Mouse (Mus musculus) megakaryocyte, adult 5-6 weeks (primary cell): ENCODE measurements around the gene Vmn2r62. TPM values are rescaled to one million over a fixed set of nuclear protein-coding genes. Genes with fewer than 3 reads are reported as not detected.
"Not testable (repeated sequence)": the region's sequence is repeated elsewhere in the genome, so short reads cannot be mapped to it uniquely, and the experiment has no call there.

Source experiments
- ATAC-seq: 2 replicates; pipeline ENCODE4 v1.8.0; 2016; ENCODE audit warnings: mild to moderate bottlenecking, inconsistent platforms; ENCODE audit not compliant: poor library complexity, severe bottlenecking
- total RNA-seq, 2 experiments: library from RNA; stranded (forward) in 1 of 2; stranded (reverse) in 1 of 2; fragments of 153-499, 151-499 nt in 1 of 2; fragments of 221-1000, 200-1000 nt in 1 of 2; gene quantifications; 2 replicates each; pipeline versions ENCODE4 v1.2.3 to v1.2.4; 2015 to 2017

The Vmn2r62 gene
- total RNA-seq (2015) (not detected in 2 replicates), total RNA-seq (2017) (not detected in 2 replicates)

DNA sequence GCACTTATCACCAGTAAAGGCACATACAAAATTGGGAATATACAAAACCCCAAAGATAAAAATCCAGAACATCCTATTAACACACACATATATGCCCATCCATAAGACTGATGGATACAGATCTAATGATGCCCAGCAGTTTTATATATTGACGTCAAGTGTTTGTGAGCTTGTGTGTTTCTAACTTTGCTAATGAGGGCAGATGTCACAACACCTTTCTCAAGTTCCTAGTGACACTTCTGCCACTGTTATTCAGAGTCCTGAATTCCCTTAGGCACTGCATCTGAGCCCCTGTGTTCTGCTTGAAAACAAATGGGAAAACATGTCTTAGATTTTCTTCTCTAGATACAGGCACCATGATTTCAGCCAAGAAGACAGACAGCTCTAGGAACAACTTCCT, at the start of gene Vmn2r62:
TSS of gene Vmn2r62 (minus strand) at position 101 of the 400 bp plus-strand sequence.
- not testable (repeated sequence) for ATAC-seq

DNA sequence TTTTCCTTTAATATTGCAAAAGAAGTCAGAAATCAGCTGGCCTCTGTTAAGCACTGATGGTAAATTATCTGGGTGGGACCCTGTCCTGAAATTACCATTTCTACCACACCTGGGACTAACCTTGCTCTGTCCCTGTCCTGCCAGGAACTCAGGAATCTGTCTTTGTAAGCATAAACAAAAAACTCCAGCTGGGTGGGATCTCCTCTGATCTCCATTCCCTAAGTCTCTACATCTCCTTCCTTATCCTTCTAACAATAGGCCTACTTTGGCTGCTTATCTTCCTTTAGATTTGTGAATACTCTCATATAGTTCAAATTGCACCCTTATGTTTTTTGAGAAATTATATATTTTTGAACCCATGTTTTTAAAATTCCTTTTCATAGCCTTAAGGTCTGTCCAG, 45.0 kb upstream of the Vmn2r62 start:
- ATAC-seq, result not testable (repeated sequence)

- ATAC-seq, result no peak
These were observed 38.9 kb upstream of the Vmn2r62 start for GRCm38 (mm10) chr7:42832221-42832620.

DNA sequence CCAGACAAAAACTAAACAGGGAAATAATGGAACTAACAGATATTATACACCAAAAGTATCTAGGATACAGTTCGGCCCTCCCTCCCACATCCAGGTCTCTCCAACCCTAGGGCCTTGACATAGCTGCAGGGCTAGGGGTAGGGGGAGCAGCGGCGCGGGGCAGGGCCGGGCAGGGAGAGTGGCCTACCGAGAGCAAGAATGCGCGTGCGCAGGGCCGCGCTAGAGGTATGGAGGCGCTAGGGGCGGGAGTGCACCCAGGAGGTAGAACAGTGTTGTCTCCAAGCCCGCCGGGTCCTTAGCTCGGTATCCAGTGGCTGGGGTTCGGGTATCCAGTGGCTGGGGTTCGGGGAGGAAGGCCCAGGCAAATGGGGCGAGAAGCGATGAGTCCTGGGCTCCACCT, 43.5 kb downstream of the Vmn2r62 start:
- no peak for ATAC-seq

DNA sequence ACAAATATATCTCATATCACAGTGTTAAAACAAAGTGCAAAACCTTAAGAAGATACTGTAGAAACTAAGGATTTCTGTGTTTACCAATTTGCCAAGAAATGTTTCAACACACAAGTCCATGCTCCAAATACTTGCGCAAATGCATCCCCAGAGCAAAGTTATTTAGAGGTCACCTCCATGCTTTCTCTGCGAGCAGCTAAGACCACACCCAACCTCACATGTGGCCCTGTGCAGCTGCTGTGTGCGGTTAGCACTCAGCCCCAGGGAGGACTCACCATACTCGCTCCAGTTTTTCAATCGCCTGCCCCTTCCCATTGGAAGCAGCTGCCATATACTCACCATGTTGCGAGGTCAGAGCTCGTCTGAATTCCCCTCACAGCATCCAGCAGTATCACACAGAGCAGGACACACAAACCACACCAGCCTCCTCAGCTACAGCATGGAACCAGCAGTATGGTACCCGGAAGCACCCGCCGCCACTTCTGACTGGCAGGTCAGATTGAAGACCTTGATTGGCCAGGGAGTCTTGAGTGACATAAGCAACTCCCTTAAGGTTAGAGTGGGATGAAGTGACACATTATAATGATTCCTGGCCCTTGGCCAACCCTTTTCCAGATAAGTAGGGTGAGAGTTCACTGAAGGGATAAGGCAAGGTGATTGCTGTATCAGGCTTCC, 54.7 kb downstream of the Vmn2r62 start:
- ATAC-seq, result no peak

DNA sequence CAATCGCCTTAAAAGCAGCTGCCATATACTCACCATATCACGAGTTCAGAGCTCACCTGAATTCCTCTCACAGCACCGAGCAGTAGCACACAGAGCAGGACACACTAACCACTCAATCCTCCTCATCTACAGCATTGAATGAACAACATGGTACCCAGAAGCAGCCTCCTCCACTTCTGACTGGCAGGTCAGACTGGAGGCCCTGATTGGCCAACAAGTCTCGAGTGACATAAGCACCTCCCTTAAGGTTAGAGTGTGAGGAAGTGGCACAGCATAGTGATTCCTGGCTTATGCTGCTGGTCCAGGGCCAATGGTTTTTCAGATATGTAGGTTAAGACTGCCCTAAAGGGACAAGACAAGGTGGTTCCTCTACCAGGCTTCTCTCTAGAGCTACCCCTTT, 66.4 kb downstream of the Vmn2r62 start, which contains the start of gene Gm17067:
TSS of gene Gm17067 (minus strand) at position 101 of the 400 bp plus-strand sequence.
- ATAC-seq, result not testable (repeated sequence)

Other genes starting within 250 kb of the Vmn2r62 start
- not detected in 2 replicates for gene Gm21028, start 214.9 kb downstream of the Vmn2r62 start, total RNA-seq (2015)
- gene Gm21028, start 214.9 kb downstream of the Vmn2r62 start, total RNA-seq (2017), result not detected in 2 replicates
- gene Zfp977, start 201.0 kb downstream of the Vmn2r62 start, total RNA-seq (2015), result not detected in 2 replicates
- gene Zfp977, start 201.0 kb downstream of the Vmn2r62 start, total RNA-seq (2017), result 0.26 TPM in 1 of 2 replicates, not detected in the other
- 0.52 and 1.2 TPM in 2 replicates for gene Zfp976, start 150.9 kb downstream of the Vmn2r62 start, total RNA-seq (2015)
- gene Zfp976, start 150.9 kb downstream of the Vmn2r62 start, total RNA-seq (2017), result 0.40 and 0.85 TPM in 2 replicates
- 1.8 and 3.2 TPM in 2 replicates for gene Zfp975, start 100.8 kb downstream of the Vmn2r62 start, total RNA-seq (2015)
- 2.0 and 2.3 TPM in 2 replicates for gene Zfp975, start 100.8 kb downstream of the Vmn2r62 start, total RNA-seq (2017)
- gene Gm17067, start 66.5 kb downstream of the Vmn2r62 start, total RNA-seq (2015), result not detected in 2 replicates
- gene Gm17067, start 66.5 kb downstream of the Vmn2r62 start, total RNA-seq (2017), result not detected in 2 replicates
- not detected in 2 replicates for gene Gm2381, start 73.7 kb upstream of the Vmn2r62 start, total RNA-seq (2015)
- not detected in 2 replicates for gene Gm2381, start 73.7 kb upstream of the Vmn2r62 start, total RNA-seq (2017)
- not detected in 2 replicates for gene Vmn2r63, start 140.3 kb upstream of the Vmn2r62 start, total RNA-seq (2015)
- not detected in 2 replicates for gene Vmn2r63, start 140.3 kb upstream of the Vmn2r62 start, total RNA-seq (2017)
- not detected in 2 replicates for gene Gm9268, start 225.2 kb upstream of the Vmn2r62 start, total RNA-seq (2015)
- not detected in 2 replicates for gene Gm9268, start 225.2 kb upstream of the Vmn2r62 start, total RNA-seq (2017)